Comparison of ENCODE assay signal across 7 mouse cellular contexts in genomic region chr15:89453865-89454478, GRCm38 (mm10). TPM values are rescaled to one million over a fixed set of nuclear protein-coding genes. Genes with fewer than 3 reads are reported as not detected.
DNase-seq lines count a peak whose midpoint lies in the region; ATAC-seq and TF ChIP-seq lines count a peak whose summit lies in the region.

Gene Mapk8ip2, plus strand, starts transcription at chr15:89453913.

- H3K9ac ChIP-seq in lung, postnatal 0 days (replicated peaks; ENCODE audit: low read depth): no peak within 1 kb of the TSS
- H3K9ac ChIP-seq in hindbrain, embryonic 11.5 days (ENCODE audit: low read depth, low read length): peak within 1 kb of the TSS; percentile 77
- no peak within 1 kb of the TSS for H3K9ac ChIP-seq in liver, embryonic 12.5 days

- peaks cover 5% of the 10 kb centered on the region; the same call in 1 of the 2 replicates for H3K4me1 ChIP-seq in lung, postnatal 0 days (ENCODE audit: insufficient read depth, low read depth, low read length)
- no peaks in the 10 kb centered on the region for H3K4me1 ChIP-seq in cortical plate, adult 2 months (ENCODE audit: control insufficient read depth, insufficient read depth, low read length)
- peaks cover 8% of the 10 kb centered on the region; the same call in 1 of the 2 replicates for H3K4me1 ChIP-seq in hindbrain, embryonic 11.5 days (replicated peaks; ENCODE audit: control insufficient read depth, insufficient read depth, low read length)
- H3K4me1 ChIP-seq in liver, embryonic 12.5 days: peaks cover 12% of the 10 kb centered on the region

- DNase-seq in lung, postnatal 0 days (ENCODE audit: low spot score): no peak
- no peak for DNase-seq in lung, postnatal 4 days
- peak; percentile 74 for DNase-seq in hindbrain, embryonic 11.5 days (ENCODE audit: low spot score)
- peak; percentile 68 for DNase-seq in right cerebral cortex, postnatal 14 days
- DNase-seq in gastrocnemius, adult 8-10 months (ENCODE audit: low spot score in 2 of 2): no peak

- H3K27me3 ChIP-seq in lung, postnatal 0 days (replicated peaks; ENCODE audit: insufficient read depth, low read length): peaks cover 12% of the 10 kb centered on the region
- H3K27me3 ChIP-seq in hindbrain, embryonic 11.5 days (ENCODE audit: control insufficient read depth, insufficient read depth, low read length): peaks cover 7% of the 10 kb centered on the region
- H3K27me3 ChIP-seq in liver, embryonic 12.5 days (replicated peaks): peaks cover 93% of the 10 kb centered on the region

- H3K27ac ChIP-seq in lung, postnatal 0 days (ENCODE audit: low read length): no peak within 1 kb of the TSS
- peak within 1 kb of the TSS; percentile 92 for H3K27ac ChIP-seq in cortical plate, adult 2 months (ENCODE audit: insufficient read depth, low read length)
- H3K27ac ChIP-seq in hindbrain, embryonic 11.5 days (ENCODE audit: low read depth, low read length): peak within 1 kb of the TSS; percentile 51
- H3K27ac ChIP-seq in liver, embryonic 12.5 days: no peak within 1 kb of the TSS

- peak within 1 kb of the TSS; percentile 46 for H3K4me2 ChIP-seq in lung, postnatal 0 days (replicated peaks; ENCODE audit: low read depth, low read length)
- peak within 1 kb of the TSS; percentile 83 for H3K4me2 ChIP-seq in hindbrain, embryonic 11.5 days (replicated peaks; ENCODE audit: low read depth, low read length)
- peak within 1 kb of the TSS; percentile 72 for H3K4me2 ChIP-seq in liver, embryonic 12.5 days

- WGBS in lung, postnatal 0 days: 4% methylated on average over 49 of the region's 53 CpGs
- under 1% methylated on average over 46 of the region's 53 CpGs for WGBS in hindbrain, embryonic 11.5 days
- WGBS in liver, embryonic 12.5 days (ENCODE audit: insufficient replicate concordance): 3% methylated on average over 53 of the region's 53 CpGs

- H3K9me3 ChIP-seq in lung, postnatal 0 days (ENCODE audit: low read length): no peaks in the 10 kb centered on the region
- H3K9me3 ChIP-seq in hindbrain, embryonic 11.5 days (ENCODE audit: control insufficient read depth, low read length): no peaks in the 10 kb centered on the region
- H3K9me3 ChIP-seq in liver, embryonic 12.5 days (replicated peaks): no peaks in the 10 kb centered on the region

- ATAC-seq in lung, postnatal 0 days: no peak
- ATAC-seq in hindbrain, embryonic 11.5 days (ENCODE audit: low FRiP score): peak; percentile 81
- ATAC-seq in liver, embryonic 12.5 days: no peak

- H3K4me3 ChIP-seq in lung, postnatal 0 days (ENCODE audit: low read depth, low read length): peak within 1 kb of the TSS; percentile 25
- peak within 1 kb of the TSS; percentile 99 for H3K4me3 ChIP-seq in cortical plate, adult 2 months (ENCODE audit: insufficient read depth, low read length)
- H3K4me3 ChIP-seq in hindbrain, embryonic 11.5 days (ENCODE audit: low read depth, low read length): peak within 1 kb of the TSS; percentile 75
- H3K4me3 ChIP-seq in liver, embryonic 12.5 days: peak within 1 kb of the TSS; percentile 47

- TF ChIP-seq EP300 in lung, postnatal 0 days (IDR thresholded peaks at IDR 0.05): no peak

- no peak for TF ChIP-seq CTCF in lung, postnatal 0 days (IDR thresholded peaks at IDR 0.05)
- no peak for TF ChIP-seq CTCF in cortical plate, adult 2 months (IDR thresholded peaks at IDR 0.05; ENCODE audit: extremely low read depth, insufficient read depth, low read length)

- peak; percentile 57 for TF ChIP-seq POLR2A in cortical plate, adult 2 months (IDR thresholded peaks at IDR 0.05; ENCODE audit: extremely low read depth, insufficient read depth, low read length)

- no peaks in the 10 kb centered on the region for H3K36me3 ChIP-seq in lung, postnatal 0 days (ENCODE audit: insufficient read depth, low read length)
- H3K36me3 ChIP-seq in hindbrain, embryonic 11.5 days (ENCODE audit: control insufficient read depth, insufficient read depth, low read length): peaks cover 6% of the 10 kb centered on the region; the same call in 1 of the 2 replicates
- no peaks in the 10 kb centered on the region for H3K36me3 ChIP-seq in liver, embryonic 12.5 days

RNA-seq across cellular contexts. Expression of gene Mapk8ip2, which starts in this region (rescaled TPM):
- 0.06 and 0.14 TPM in 2 replicates for polyA plus RNA-seq in lung, postnatal 0 days (2015; fragmentation: Nextera tagmentation; extraction: Ambion mirVana)
- polyA plus RNA-seq in cortical plate, adult 2 months (2012; rRNA removed): 141 and 146 TPM in 2 replicates
- 22.4 and 24.1 TPM in 2 replicates for polyA plus RNA-seq in hindbrain, embryonic 11.5 days (2014; fragmentation: Nextera tagmentation; extraction: Ambion mirVana)
- polyA plus RNA-seq in liver, embryonic 12.5 days (2016; fragmentation: Nextera tagmentation; extraction: Ambion mirVana): 0.05 and 0.13 TPM in 2 replicates
- under 1 TPM in 3 of 4 experiments, not detected in 1; 0.10 to 0.65 (median 0.56) TPM for total RNA-seq in gastrocnemius, adult 8-10 months (2022)

Comparison
In these comparisons a context has a peak if more than half of its experiments do, and no peak if none do; other contexts are left out.
1. RNA of gene Mapk8ip2 (polyA plus RNA-seq): 141 to 146 TPM in cortical plate, adult 2 months and 22.4 to 24.1 TPM in hindbrain, embryonic 11.5 days; 0.06 to 0.14 TPM in lung, postnatal 0 days and 0.05 to 0.13 TPM in liver, embryonic 12.5 days; every median in the first group is over 10 times any median in the second.
2. DNase-seq: peak in hindbrain, embryonic 11.5 days (single experiment) and right cerebral cortex, postnatal 14 days (single experiment); none in lung, postnatal 0 days (single experiment), lung, postnatal 4 days (0 of 2) and gastrocnemius, adult 8-10 months (0 of 2).
3. H3K27ac ChIP-seq: peak in cortical plate, adult 2 months (single experiment) and hindbrain, embryonic 11.5 days (single experiment); none in lung, postnatal 0 days (single experiment) and liver, embryonic 12.5 days (single experiment).
4. H3K4me3 ChIP-seq: peak in every context shown above with its lines; median percentile 99 in cortical plate, adult 2 months; 75 in hindbrain, embryonic 11.5 days; 47 in liver, embryonic 12.5 days; 25 in lung, postnatal 0 days.
5. Peak in every context shown above with its lines, with median percentiles within 50 percentile points of each other: H3K4me2 ChIP-seq.